Mouse (Mus musculus): ENCODE measurements at regions not wholly inside any gene's neighbourhood (a gene's known extent, or its start where the extent isn't known, plus 50 kb on each side); places are given as distances from the start of the nearest gene placed in this dataset.

DNA sequence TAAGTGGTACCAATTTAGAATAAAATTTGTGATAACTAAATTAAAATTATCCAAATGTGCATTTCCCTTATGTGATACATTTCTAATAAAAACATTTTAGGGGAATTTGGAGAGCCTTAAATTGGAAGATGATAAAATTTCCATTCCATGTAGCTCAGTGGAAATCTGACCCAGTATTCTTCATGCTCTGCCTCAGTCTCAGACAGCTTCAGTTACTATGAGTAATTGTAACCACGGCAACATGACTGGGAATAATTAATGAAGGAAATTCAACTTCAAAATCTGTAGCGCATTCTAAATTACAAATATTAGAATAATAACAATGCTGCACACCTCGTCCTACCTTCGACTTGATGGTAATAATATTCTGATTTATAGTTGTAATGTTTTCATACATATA is 350.8 kb upstream of the Negr1 start:
- TF ChIP-seq CTCF (IDR thresholded peaks at IDR 0.05; ENCODE audit: low read depth) (no peak), EP300 (IDR thresholded peaks at IDR 0.05; ENCODE audit: low read depth) (no peak)

All from liver, postnatal 0 days (tissue).